Mouse (Mus musculus): ENCODE results near the gene Mapkap1. TPM values are rescaled to one million over a fixed set of nuclear protein-coding genes. Genes with fewer than 3 reads are reported as not detected.

Gene Mapkap1
- total and polyA plus RNA-seq, 3 experiments: 39.4 to 45.8 (median 40.7) TPM

GRCm38 (mm10) chr2:34521384-34521783 lies 114.8 kb downstream of the Mapkap1 start:
- Histone ChIP-seq H3K79me2 (replicated peaks; ENCODE audit: control insufficient read depth, extremely low read depth, insufficient read depth, poor library complexity, severe bottlenecking) (no peaks in the 10 kb centered on the region), H3K4me3 (replicated peaks in 1 of 3; ENCODE audit: low read depth in 2 of 3, low read length in 2 of 3, poor library complexity in 1 of 3) (no peak overlapping the region), H3K4me2 (ENCODE audit: insufficient read depth, low read depth, poor library complexity, severe bottlenecking) (no peak overlapping the region), H3K9ac (ENCODE audit: insufficient read depth, low read depth) (no peak overlapping the region), H3K9me3 (replicated peaks; ENCODE audit: low read length) (no peaks in the 10 kb centered on the region), H3K27ac (ENCODE audit: insufficient read depth, low read depth) (no peak overlapping the region), H3K27me3 (replicated peaks) (no peaks in the 10 kb centered on the region), H3K36me3 (replicated peaks in 1 of 2; ENCODE audit: control insufficient read depth in 1 of 2, insufficient read depth in 1 of 2, low read length in 1 of 2) (peaks cover 5 to 45% of the 10 kb centered on the region in 2 experiments), H3K4me1 (ENCODE audit: control insufficient read depth in 1 of 2, insufficient read depth in 2 of 2) (no peaks in the 10 kb centered on the region; a peak in 1 of 4 replicates)
- no peak for TF ChIP-seq CTCF (conservative IDR thresholded peaks at IDR 0.05 in 1 of 2, IDR thresholded peaks at IDR 0.05 in 1 of 2; ENCODE audit: low read depth in 2 of 2, low read length in 2 of 2)
- no peak for TF ChIP-seq UBTF (IDR thresholded peaks at IDR 0.05; ENCODE audit: low read depth, low read length)
- no peak for TF ChIP-seq KAT2A (IDR thresholded peaks at IDR 0.05; ENCODE audit: insufficient replicate concordance, low read length)
- TF ChIP-seq RCOR1 (conservative IDR thresholded peaks at IDR 0.05; ENCODE audit: low read depth, low read length): no peak
- TF ChIP-seq TBP (conservative IDR thresholded peaks at IDR 0.05; ENCODE audit: low read depth, low read length): no peak
- TF ChIP-seq PAX5 (IDR thresholded peaks at IDR 0.05; ENCODE audit: low read length): no peak
- no peak for TF ChIP-seq MAZ (IDR thresholded peaks at IDR 0.05; ENCODE audit: low read depth, low read length)
- TF ChIP-seq MXI1 (IDR thresholded peaks at IDR 0.05; ENCODE audit: low read depth, low read length): no peak
- no peak for TF ChIP-seq MYC (IDR thresholded peaks at IDR 0.05; ENCODE audit: low read depth, low read length)
- TF ChIP-seq USF1 (IDR thresholded peaks at IDR 0.05; ENCODE audit: low read depth, low read length): no peak
- no peak for TF ChIP-seq ZC3H11A (IDR thresholded peaks at IDR 0.05; ENCODE audit: low read depth, low read length)
- no peak for TF ChIP-seq IRF4 (IDR thresholded peaks at IDR 0.05; ENCODE audit: low read depth, low read length)
- TF ChIP-seq BHLHE40 (IDR thresholded peaks at IDR 0.05; ENCODE audit: low read depth, low read length): no peak
- no peak for DNase-seq (ENCODE audit: extremely low read depth)
- dilution Hi-C loops (cut with MboI; ENCODE audit: extremely low pct_ligation_motif_present, extremely low pct_unique_long_range_greater_than_20kb, low sequenced_read_pairs): no loop called here
- in situ Hi-C loops (cut with MboI; ENCODE audit: low pct_ligation_motif_present, low pct_unique_long_range_greater_than_20kb, low sequenced_read_pairs): no loop called here

- H3K9me3 ChIP-seq (replicated peaks; ENCODE audit: low read length): no peaks in the 10 kb centered on the region
- no peaks in the 10 kb centered on the region for H3K4me1 ChIP-seq (ENCODE audit: control insufficient read depth in 1 of 2, insufficient read depth in 2 of 2)
- H3K27me3 ChIP-seq (replicated peaks): no peaks in the 10 kb centered on the region
- no peak for DNase-seq (ENCODE audit: extremely low read depth)
- no peak overlapping the region for H3K27ac ChIP-seq (ENCODE audit: insufficient read depth, low read depth)
- H3K9ac ChIP-seq (ENCODE audit: insufficient read depth, low read depth): no peak overlapping the region
- H3K79me2 ChIP-seq (replicated peaks; ENCODE audit: control insufficient read depth, extremely low read depth, insufficient read depth, poor library complexity, severe bottlenecking): no peaks in the 10 kb centered on the region
- in situ Hi-C loops (cut with MboI; ENCODE audit: low pct_ligation_motif_present, low pct_unique_long_range_greater_than_20kb, low sequenced_read_pairs): no loop called here
- H3K4me2 ChIP-seq (ENCODE audit: insufficient read depth, low read depth, poor library complexity, severe bottlenecking): no peak overlapping the region
- H3K4me3 ChIP-seq (replicated peaks in 1 of 3; ENCODE audit: low read depth in 2 of 3, low read length in 2 of 3, poor library complexity in 1 of 3): no peak overlapping the region
- dilution Hi-C loops (cut with MboI; ENCODE audit: extremely low pct_ligation_motif_present, extremely low pct_unique_long_range_greater_than_20kb, low sequenced_read_pairs): no loop called here
- no peak for TF ChIP-seq POLR2A (IDR thresholded peaks at IDR 0.05; ENCODE audit: low read depth, low read length)
- no peak for TF ChIP-seq E2F4 (IDR thresholded peaks at IDR 0.05; ENCODE audit: insufficient replicate concordance, low read depth, low read length)
- TF ChIP-seq MYC (IDR thresholded peaks at IDR 0.05; ENCODE audit: low read depth, low read length): no peak
- no peak for TF ChIP-seq CHD2 (IDR thresholded peaks at IDR 0.05; ENCODE audit: low read length)
- no peak for TF ChIP-seq RAD21 (IDR thresholded peaks at IDR 0.05; ENCODE audit: low read depth, low read length)
- TF ChIP-seq PAX5 (IDR thresholded peaks at IDR 0.05; ENCODE audit: low read length): no peak
- no peak for TF ChIP-seq ZMIZ1 (IDR thresholded peaks at IDR 0.05; ENCODE audit: low read depth, low read length)
- TF ChIP-seq IRF4 (IDR thresholded peaks at IDR 0.05; ENCODE audit: low read depth, low read length): no peak
- TF ChIP-seq MAFK (IDR thresholded peaks at IDR 0.05; ENCODE audit: insufficient replicate concordance, low read length): no peak
- no peak for TF ChIP-seq USF1 (IDR thresholded peaks at IDR 0.05; ENCODE audit: low read depth, low read length)
- no peak for TF ChIP-seq ETS1 (conservative IDR thresholded peaks at IDR 0.05; ENCODE audit: low read depth, low read length)
- no peak for TF ChIP-seq NRF1 (IDR thresholded peaks at IDR 0.05; ENCODE audit: low read depth, low read length)
- TF ChIP-seq ZC3H11A (IDR thresholded peaks at IDR 0.05; ENCODE audit: low read depth, low read length): no peak
- H3K36me3 ChIP-seq (replicated peaks in 1 of 2; ENCODE audit: control insufficient read depth in 1 of 2, insufficient read depth in 1 of 2, low read length in 1 of 2): peaks cover 5 to 37% of the 10 kb centered on the region in 2 experiments
These were observed 120.2 kb downstream of the Mapkap1 start for GRCm38 (mm10) chr2:34526527-34527371.

All from CH12.LX (cell line).